Mouse (Mus musculus) heart, adult 2 months (tissue): ENCODE measurements around the gene Gm49393. TPM values are rescaled to one million over a fixed set of nuclear protein-coding genes. Genes with fewer than 3 reads are reported as not detected.
"Not testable (repeated sequence)": the region's sequence is repeated elsewhere in the genome, so short reads cannot be mapped to it uniquely, and the experiment has no call there.

Experiments
- DNase-seq, 2 experiments: peaks; one replicate each; pipeline ENCODE4 v3.0.0; 2021
- H3K27ac ChIP-seq: fragments of 200-600 bp; 2 replicates; pipeline ENCODE4 v1.8.1; 2022
- H3K27me3 ChIP-seq: fragments of 200-500 bp; 2 replicates; pipeline ENCODE4 v1.6.1; 2012; ENCODE audit warnings: mild to moderate bottlenecking, low read length, inconsistent platforms, mixed read lengths; ENCODE audit not compliant: control insufficient read depth, insufficient read depth
- H3K36me3 ChIP-seq: fragments of 200-500 bp; 2 replicates; pipeline ENCODE4 v1.6.1; 2012; ENCODE audit warnings: low read length, inconsistent platforms; ENCODE audit not compliant: control insufficient read depth, insufficient read depth
- H3K4me1 ChIP-seq: fragments of 200-500 bp; 2 replicates; pipeline ENCODE4 v1.6.1; 2011; ENCODE audit warnings: low read length; ENCODE audit not compliant: control insufficient read depth, insufficient read depth
- H3K4me3 ChIP-seq: fragments of 200-600 bp; 2 replicates; pipeline ENCODE4 v1.8.1; 2022
- H3K79me2 ChIP-seq: fragments of 200-500 bp; replicated peaks from 2 replicates; pipeline ENCODE4 v1.6.1; 2012; ENCODE audit warnings: mild to moderate bottlenecking, inconsistent platforms, low read length, moderate library complexity, mixed read lengths; ENCODE audit not compliant: control insufficient read depth, insufficient read depth
- H3K9ac ChIP-seq: fragments of 200-500 bp; 2 replicates; pipeline ENCODE4 v1.6.1; 2012; ENCODE audit warnings: low read depth, mild to moderate bottlenecking, control low read depth, inconsistent platforms, low read length, mixed read lengths
- CTCF ChIP-seq: fragments of 200-600 bp; IDR thresholded peaks from 2 replicates; pipeline ENCODE4 v1.8.1; 2022; ENCODE audit warnings: antibody characterized with exemption, mild to moderate bottlenecking, moderate library complexity
- EP300 ChIP-seq: fragments of 200-500 bp; IDR thresholded peaks from 2 replicates; pipeline ENCODE4 v1.6.1; 2011; ENCODE audit warnings: low read depth, low read length, control low read depth; ENCODE audit not compliant: insufficient read depth
- POLR2A ChIP-seq: fragments of 200-500 bp; IDR thresholded peaks from 2 replicates; pipeline ENCODE4 v1.6.1; 2011; ENCODE audit warnings: mild to moderate bottlenecking, low read depth, low read length, control low read depth; ENCODE audit not compliant: insufficient read depth
- WGBS: fragments of 180-500 bp; shearing (Covaris S2); methylation state at CpG from one replicate; pipeline ENCODE4 v1.1.7; 2018; 5-methylcytosine and 5-hydroxymethylcytosine counted together
- intact Hi-C: fragments of 180-260 bp; cut with DNase I; formaldehyde crosslinking; loops from one replicate; pipeline ENCODE4 v1.15.1; 2025
- polyA plus RNA-seq: library from polyadenylated mRNA; depleted of rRNA; stranded (reverse); fragments of >200 nt; gene quantifications from 2 replicates; pipeline ENCODE4 v1.2.3, GENCODE M21; 2012
- total RNA-seq, 2 experiments: library from RNA; stranded (reverse); gene quantifications; 2 replicates each; pipeline ENCODE4 v1.2.3; 2021

The Gm49393 gene
- total and polyA plus RNA-seq, 3 experiments: not detected

DNA sequence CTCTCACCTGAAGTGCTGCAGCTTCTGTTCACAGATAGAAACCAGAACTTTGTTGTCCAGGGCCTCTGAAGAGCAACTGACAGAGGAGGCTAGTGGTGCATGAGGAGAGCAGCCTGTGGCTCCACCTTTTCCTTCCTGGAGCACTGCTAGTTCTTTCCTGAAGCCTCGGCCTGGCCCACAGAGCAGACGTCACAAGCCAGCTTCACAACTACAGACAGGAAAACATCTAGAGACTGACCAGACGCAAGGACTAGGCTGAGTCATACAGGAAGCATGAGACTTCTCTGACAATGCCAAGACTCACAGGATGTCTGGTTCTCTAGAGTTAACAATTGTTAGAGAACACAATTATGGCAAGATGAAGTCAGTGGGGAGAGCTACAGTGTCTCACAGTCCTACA lies 38.1 kb downstream of the Gm49393 start, which contains the start of gene Ctla2b:
Gene Ctla2b, minus strand, starts transcription at position 120 of the 400 bp plus-strand sequence.
- intact Hi-C loops: loop anchor here (1.0 to 5.0 kb wide), 3 partner anchors 50 to 71 kb away; no protein-coding TSS in a partner anchor
- H3K79me2 ChIP-seq: no peaks in the 10 kb centered on the region
- peak; percentile 65 to 86 for DNase-seq
- 14% methylated on average over 3 of the region's 3 CpGs for WGBS
- H3K27ac ChIP-seq: peak within 1 kb of the TSS; percentile 86
- no peaks in the 10 kb centered on the region for H3K27me3 ChIP-seq
- peak within 1 kb of the TSS; percentile 19; the same call in 1 of the 2 replicates for H3K4me3 ChIP-seq
- TF ChIP-seq CTCF (no peak), EP300 (peak; percentile 98), POLR2A (peak; percentile 71)
- H3K36me3 ChIP-seq: no peaks in the 10 kb centered on the region; the same call in 1 of the 2 replicates
- H3K4me1 ChIP-seq: peaks cover 5% of the 10 kb centered on the region
- H3K9ac ChIP-seq: peak within 1 kb of the TSS; percentile 48

DNA sequence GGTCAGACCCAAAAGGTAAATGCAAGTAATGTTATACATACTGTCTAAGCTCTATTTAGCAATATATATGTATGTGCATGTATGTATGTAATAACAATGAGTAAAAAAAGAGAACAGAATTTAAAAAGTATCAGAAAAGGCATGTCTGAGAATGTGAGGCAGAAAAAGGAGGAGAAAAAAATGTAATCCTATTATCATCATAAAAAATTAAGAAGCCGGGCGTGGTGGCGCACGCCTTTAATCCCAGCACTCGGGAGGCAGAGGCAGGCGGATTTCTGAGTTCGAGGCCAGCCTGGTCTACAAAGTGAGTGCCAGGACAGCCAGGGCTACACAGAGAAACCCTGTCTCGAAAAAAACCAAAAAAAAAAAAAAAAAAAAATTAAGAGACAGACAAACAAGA lies 38.6 kb downstream of the Gm49393 start, which contains the start of gene Gm49392:
Gene Gm49392, minus strand, starts transcription at position 101 of the 400 bp plus-strand sequence.
- not testable (repeated sequence) for H3K79me2 ChIP-seq, H3K36me3 ChIP-seq, H3K27me3 ChIP-seq, DNase-seq, H3K4me1 ChIP-seq
- H3K27ac ChIP-seq: peak within 1 kb of the TSS; percentile 86
- WGBS: 80% methylated on average over 8 of the region's 8 CpGs
- peak within 1 kb of the TSS; percentile 19; the same call in 1 of the 2 replicates for H3K4me3 ChIP-seq
- H3K9ac ChIP-seq: peak within 1 kb of the TSS; percentile 48
- intact Hi-C loops: loop anchor here (1.0 to 5.0 kb wide), 3 partner anchors 49 to 70 kb away; no protein-coding TSS in a partner anchor

DNA sequence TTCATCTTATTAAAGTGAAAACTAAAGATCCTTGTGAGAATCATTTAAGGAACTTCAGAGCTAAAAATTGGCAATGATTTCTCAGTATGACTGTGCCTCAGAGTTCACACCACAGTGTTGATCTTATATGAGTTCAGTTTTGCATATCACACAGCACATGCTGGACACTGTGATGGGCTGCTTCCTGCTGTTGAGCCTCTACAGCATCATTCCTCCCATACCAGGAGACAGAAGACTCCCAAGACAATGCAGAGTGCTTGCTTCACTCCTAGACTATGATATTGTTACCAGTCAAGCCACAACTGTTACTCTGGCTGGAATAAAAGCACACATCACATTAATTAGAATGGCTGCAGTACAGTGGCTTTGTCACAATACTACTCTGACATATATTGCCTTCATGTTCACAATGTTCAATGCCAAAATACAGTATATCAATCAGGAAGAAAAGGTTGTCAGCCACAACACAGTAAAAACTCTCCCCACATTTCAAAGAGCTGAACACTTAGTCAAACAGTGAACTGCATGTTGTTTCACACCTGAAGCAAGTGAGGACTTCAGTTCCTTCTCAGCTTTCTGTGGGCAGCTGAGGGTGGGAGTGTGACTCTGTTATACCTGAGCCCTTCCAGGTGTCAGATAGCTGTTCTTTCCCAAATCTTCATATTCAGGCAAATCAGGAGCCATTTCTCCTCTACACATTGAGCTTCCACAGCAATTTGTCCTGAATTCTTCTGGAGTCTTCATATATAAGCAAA lies 39.8 kb downstream of the Gm49393 start:
- H3K79me2 ChIP-seq: no peaks in the 10 kb centered on the region
- H3K36me3 ChIP-seq: no peaks in the 10 kb centered on the region; the same call in 1 of the 2 replicates
- intact Hi-C loops: loop anchor here (2.0 to 5.0 kb wide), 2 partner anchors 48 to 69 kb away; no protein-coding TSS in a partner anchor

DNA sequence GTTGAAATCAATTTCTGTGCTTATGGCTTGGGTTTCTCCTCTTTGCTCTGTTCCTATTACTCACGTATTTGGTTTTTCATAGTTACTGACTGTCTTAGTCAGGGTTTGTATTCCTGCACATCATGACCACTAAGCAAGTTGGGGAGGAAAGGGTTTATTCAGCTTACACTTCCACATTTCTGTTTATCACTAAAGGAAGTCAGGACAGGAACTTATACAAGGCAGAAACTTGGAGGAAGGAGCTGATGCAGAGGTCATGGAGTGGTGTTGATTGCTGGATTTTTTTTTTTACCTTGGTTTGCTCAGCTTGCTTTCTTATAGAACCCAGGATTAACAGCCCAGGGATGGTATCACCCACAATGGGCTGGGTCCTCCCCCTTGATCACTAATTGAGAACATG lies 43.1 kb downstream of the Gm49393 start:
- Histone ChIP-seq H3K27ac (no peak overlapping the region), H3K27me3 (no peaks in the 10 kb centered on the region), H3K9ac (no peak overlapping the region), H3K4me3 (no peak overlapping the region), H3K36me3 (no peaks in the 10 kb centered on the region), H3K4me1 (peaks cover 2% of the 10 kb centered on the region), H3K79me2 (no peaks in the 10 kb centered on the region)
- no peak for DNase-seq
- TF ChIP-seq POLR2A (no peak), CTCF (no peak), EP300 (no peak)
- intact Hi-C loops: no loop called here
- whole genome bisulfite sequencing: 58% methylated on average over 1 of the region's 1 CpGs

More for the DNA sequence above, 39.8 kb downstream of the Gm49393 start:
- no peak for DNase-seq
- no peak overlapping the region for H3K4me3 ChIP-seq
- H3K9ac ChIP-seq: no peak overlapping the region
- TF ChIP-seq POLR2A (no peak), CTCF (no peak), EP300 (no peak)
- no peak overlapping the region for H3K27ac ChIP-seq
- H3K27me3 ChIP-seq: no peaks in the 10 kb centered on the region
- H3K4me1 ChIP-seq: peaks cover 5% of the 10 kb centered on the region

DNA sequence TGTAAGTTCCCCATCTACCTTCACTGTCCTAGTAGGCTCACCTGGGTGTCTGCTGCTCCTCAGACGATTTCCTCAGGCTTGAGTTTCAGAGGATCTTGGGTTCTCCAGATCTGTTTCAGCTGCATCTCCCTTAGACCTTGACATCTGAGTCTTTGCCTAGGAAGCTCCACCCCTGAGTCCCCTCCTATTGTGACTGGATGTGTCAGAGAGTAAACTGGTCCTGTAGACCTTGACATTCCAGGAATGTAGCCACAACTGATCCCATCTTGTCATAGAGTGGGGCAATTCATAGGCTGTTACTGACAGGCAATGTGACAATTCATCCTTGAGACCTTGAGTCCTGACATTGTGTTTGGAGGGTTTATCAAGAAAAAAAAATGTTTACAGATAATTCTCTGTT lies 71.1 kb downstream of the Gm49393 start, which contains the start of gene 4930486L24Rik:
Gene 4930486L24Rik, minus strand, starts transcription at position 195 of the 400 bp plus-strand sequence.
- H3K79me2 ChIP-seq: no peaks in the 10 kb centered on the region
- no peak within 1 kb of the TSS for H3K27ac ChIP-seq
- 49% methylated on average over 1 of the region's 1 CpGs for WGBS
- H3K4me1 ChIP-seq: no peaks in the 10 kb centered on the region
- no peak within 1 kb of the TSS for H3K4me3 ChIP-seq
- intact Hi-C loops: no loop called here
- no peak within 1 kb of the TSS for H3K9ac ChIP-seq
- TF ChIP-seq POLR2A (no peak), CTCF (no peak), EP300 (no peak)
- no peaks in the 10 kb centered on the region for H3K36me3 ChIP-seq
- no peak for DNase-seq
- no peaks in the 10 kb centered on the region for H3K27me3 ChIP-seq
